Mouse (Mus musculus): ENCODE data around the gene Tmem201. TPM values are rescaled to one million over a fixed set of nuclear protein-coding genes. Genes with fewer than 3 reads are reported as not detected.
"Not testable (repeated sequence)": the region's sequence is repeated elsewhere in the genome, so short reads cannot be mapped to it uniquely, and the experiment has no call there.

Tmem201 gene
- polyA plus RNA-seq, 1 experiment from 2014 or later = 3.0 TPM

GRCm38 (mm10) chr4:149763335-149763734 lies 25.5 kb upstream of the Tmem201 start:
- no peak overlapping the region for H3K4me3 ChIP-seq (ENCODE audit: inconsistent target)
- WGBS (ENCODE audit: missing documents) = 4% methylated on average over 2 of the region's 2 CpGs
- no peaks in the 10 kb centered on the region for H3K36me3 ChIP-seq (ENCODE audit: inconsistent target)
- H3K79me2 ChIP-seq (ENCODE audit: inconsistent target) = peaks cover under 1% of the 10 kb centered on the region; the same call in 1 of the 2 replicates
- no peak overlapping the region for H3K27ac ChIP-seq

GRCm38 (mm10) chr4:149759517-149759916 lies 21.7 kb upstream of the Tmem201 start:
- Histone ChIP-seq H3K79me2 (ENCODE audit: inconsistent target) (no peaks in the 10 kb centered on the region), H3K36me3 (ENCODE audit: inconsistent target) (no peaks in the 10 kb centered on the region), H3K27ac (no peak overlapping the region), H3K4me3 (ENCODE audit: inconsistent target) (no peak overlapping the region)
- WGBS (ENCODE audit: missing documents) = 79% methylated on average over 5 of the region's 5 CpGs

GRCm38 (mm10) chr4:149758423-149758822 lies 20.6 kb upstream of the Tmem201 start:
- Histone ChIP-seq H3K27ac (no peak overlapping the region), H3K36me3 (ENCODE audit: inconsistent target) (no peaks in the 10 kb centered on the region), H3K4me3 (ENCODE audit: inconsistent target) (no peak overlapping the region), H3K79me2 (ENCODE audit: inconsistent target) (no peaks in the 10 kb centered on the region)
- WGBS (ENCODE audit: missing documents) = 89% methylated on average over 6 of the region's 6 CpGs

- H3K4me3 ChIP-seq (ENCODE audit: inconsistent target); H3K79me2 ChIP-seq (ENCODE audit: inconsistent target); H3K27ac ChIP-seq; H3K36me3 ChIP-seq (ENCODE audit: inconsistent target): not testable (repeated sequence)
- 65% methylated on average over 6 of the region's 7 CpGs for WGBS (ENCODE audit: missing documents)
These were observed 18.7 kb upstream of the Tmem201 start for GRCm38 (mm10) chr4:149756546-149756945.

GRCm38 (mm10) chr4:149752836-149753235 lies 15.0 kb upstream of the Tmem201 start:
- Histone ChIP-seq H3K79me2 (ENCODE audit: inconsistent target) (no peaks in the 10 kb centered on the region), H3K27ac (no peak overlapping the region), H3K36me3 (ENCODE audit: inconsistent target) (no peaks in the 10 kb centered on the region; the same call in 1 of the 2 replicates), H3K4me3 (ENCODE audit: inconsistent target) (no peak overlapping the region)
- 90% methylated on average over 3 of the region's 3 CpGs for WGBS (ENCODE audit: missing documents)

GRCm38 (mm10) chr4:149752124-149752799 lies 14.4 kb upstream of the Tmem201 start:
- Histone ChIP-seq H3K27ac (no peak overlapping the region), H3K79me2 (ENCODE audit: inconsistent target) (no peaks in the 10 kb centered on the region), H3K4me3 (ENCODE audit: inconsistent target) (no peak overlapping the region), H3K36me3 (ENCODE audit: inconsistent target) (no peaks in the 10 kb centered on the region; the same call in 1 of the 2 replicates)
- 50% methylated on average over 16 of the region's 17 CpGs for WGBS (ENCODE audit: missing documents)

- H3K27ac ChIP-seq = no peak overlapping the region
- H3K79me2 ChIP-seq (ENCODE audit: inconsistent target) = no peaks in the 10 kb centered on the region
- H3K4me3 ChIP-seq (ENCODE audit: inconsistent target) = no peak overlapping the region
- WGBS (ENCODE audit: missing documents) = 93% methylated on average over 5 of the region's 5 CpGs
- no peaks in the 10 kb centered on the region; the same call in 1 of the 2 replicates for H3K36me3 ChIP-seq (ENCODE audit: inconsistent target)
These were observed 12.8 kb upstream of the Tmem201 start for GRCm38 (mm10) chr4:149750671-149751070.

GRCm38 (mm10) chr4:149749663-149750015 lies 11.8 kb upstream of the Tmem201 start:
- not testable (repeated sequence) for H3K36me3 ChIP-seq (ENCODE audit: inconsistent target); H3K79me2 ChIP-seq (ENCODE audit: inconsistent target); H3K4me3 ChIP-seq (ENCODE audit: inconsistent target); H3K27ac ChIP-seq
- 92% methylated on average over 2 of the region's 3 CpGs for WGBS (ENCODE audit: missing documents)

GRCm38 (mm10) chr4:149749003-149749662 lies 11.3 kb upstream of the Tmem201 start:
- no peaks in the 10 kb centered on the region for H3K79me2 ChIP-seq (ENCODE audit: inconsistent target)
- H3K4me3 ChIP-seq (ENCODE audit: inconsistent target) = no peak overlapping the region
- no peak overlapping the region for H3K27ac ChIP-seq
- WGBS (ENCODE audit: missing documents) = 94% methylated on average over 18 of the region's 18 CpGs
- H3K36me3 ChIP-seq (ENCODE audit: inconsistent target) = peaks cover 7% of the 10 kb centered on the region; the same call in 1 of the 2 replicates

GRCm38 (mm10) chr4:149744119-149744518 lies 6.3 kb upstream of the Tmem201 start:
- WGBS (ENCODE audit: missing documents) = 79% methylated on average over 7 of the region's 7 CpGs

GRCm38 (mm10) chr4:149742011-149742530 lies 4.2 kb upstream of the Tmem201 start:
- Histone ChIP-seq H3K27ac (no peak overlapping the region), H3K4me3 (ENCODE audit: inconsistent target) (no peak overlapping the region), H3K36me3 (ENCODE audit: inconsistent target) (peaks cover 7% of the 10 kb centered on the region; the same call in 1 of the 2 replicates), H3K79me2 (ENCODE audit: inconsistent target) (no peaks in the 10 kb centered on the region; the same call in 1 of the 2 replicates)
- WGBS (ENCODE audit: missing documents) = 94% methylated on average over 14 of the region's 14 CpGs

More at GRCm38 (mm10) chr4:149744119-149744518, 6.3 kb upstream of the Tmem201 start:
- H3K36me3 ChIP-seq (ENCODE audit: inconsistent target) = peaks cover 7% of the 10 kb centered on the region; the same call in 1 of the 2 replicates
- no peak overlapping the region for H3K4me3 ChIP-seq (ENCODE audit: inconsistent target)
- no peaks in the 10 kb centered on the region for H3K79me2 ChIP-seq (ENCODE audit: inconsistent target)
- H3K27ac ChIP-seq = no peak overlapping the region

GRCm38 (mm10) chr4:149740301-149740700 lies 2.5 kb upstream of the Tmem201 start:
- WGBS (ENCODE audit: missing documents) = 90% methylated on average over 7 of the region's 7 CpGs
- H3K4me3 ChIP-seq (ENCODE audit: inconsistent target) = no peak overlapping the region
- H3K79me2 ChIP-seq (ENCODE audit: inconsistent target) = no peaks in the 10 kb centered on the region; the same call in 1 of the 2 replicates
- peaks cover 7% of the 10 kb centered on the region; the same call in 1 of the 2 replicates for H3K36me3 ChIP-seq (ENCODE audit: inconsistent target)
- H3K27ac ChIP-seq = no peak overlapping the region

GRCm38 (mm10) chr4:149739478-149739877 lies 1.6 kb upstream of the Tmem201 start:
- 93% methylated on average over 5 of the region's 5 CpGs for WGBS (ENCODE audit: missing documents)
- Histone ChIP-seq H3K79me2 (ENCODE audit: inconsistent target) (no peaks in the 10 kb centered on the region; the same call in 1 of the 2 replicates), H3K27ac (no peak overlapping the region), H3K36me3 (ENCODE audit: inconsistent target) (peaks cover under 1% of the 10 kb centered on the region; the same call in 1 of the 2 replicates), H3K4me3 (ENCODE audit: inconsistent target) (no peak overlapping the region)

- Histone ChIP-seq H3K4me3 (ENCODE audit: inconsistent target) (no peak overlapping the region; the same call in 1 of the 2 replicates), H3K36me3 (ENCODE audit: inconsistent target) (no peaks in the 10 kb centered on the region), H3K79me2 (ENCODE audit: inconsistent target) (no peaks in the 10 kb centered on the region; the same call in 1 of the 2 replicates), H3K27ac (no peak overlapping the region)
- WGBS (ENCODE audit: missing documents) = 38% methylated on average over 4 of the region's 4 CpGs
These were observed 1.3 kb downstream of the Tmem201 start for GRCm38 (mm10) chr4:149736581-149736980.
